Mouse (Mus musculus) neural tube, embryonic 13.5 days (tissue): ENCODE data around the gene Arl15. TPM values are rescaled to one million over a fixed set of nuclear protein-coding genes. Genes with fewer than 3 reads are reported as not detected.

ENCODE experiments used
- ATAC-seq: fragments of 200-750 bp; cut with Nextera tagmentation; 2 replicates; pipeline ENCODE4 v1.8.0; 2017; ENCODE audit warnings: low read depth, mild to moderate bottlenecking, moderate TSS enrichment, moderate library complexity
- H3K27ac ChIP-seq: fragments of 300-500 bp; sonication (generic); replicated peaks from 2 replicates; pipeline ENCODE4 v1.5.1; 2015; ENCODE audit warnings: moderate library complexity, mild to moderate bottlenecking, inconsistent platforms
- H3K27me3 ChIP-seq: fragments of 300-500 bp; sonication (generic); 2 replicates; pipeline ENCODE4 v1.6.1; 2015; ENCODE audit warnings: mild to moderate bottlenecking, inconsistent platforms
- H3K36me3 ChIP-seq: fragments of 300-500 bp; sonication (generic); 2 replicates; pipeline ENCODE4 v1.6.1; 2015; ENCODE audit warnings: mild to moderate bottlenecking, inconsistent platforms
- H3K4me1 ChIP-seq: fragments of 300-500 bp; sonication (generic); replicated peaks from 2 replicates; pipeline ENCODE4 v1.6.1; 2015; ENCODE audit warnings: inconsistent platforms
- H3K4me2 ChIP-seq: fragments of 300-500 bp; sonication (generic); 2 replicates; pipeline ENCODE4 v1.6.1; 2015; ENCODE audit warnings: inconsistent platforms, mild to moderate bottlenecking, moderate library complexity
- H3K4me3 ChIP-seq: fragments of 300-500 bp; sonication (generic); 2 replicates; pipeline ENCODE4 v1.5.1; 2015; ENCODE audit warnings: mild to moderate bottlenecking, inconsistent platforms
- H3K9ac ChIP-seq: fragments of 300-500 bp; sonication (generic); 2 replicates; pipeline ENCODE4 v1.6.1; 2015; ENCODE audit warnings: moderate library complexity, mild to moderate bottlenecking, inconsistent platforms
- H3K9me3 ChIP-seq: fragments of 300-500 bp; sonication (generic); 2 replicates; pipeline ENCODE4 v1.6.1; 2016; ENCODE audit warnings: inconsistent platforms
- WGBS: fragments of 180-500 bp; shearing (Covaris S2); methylation state at CpG from one replicate; pipeline ENCODE4 v1.1.7; 2015; 5-methylcytosine and 5-hydroxymethylcytosine counted together
- polyA plus RNA-seq: library from polyadenylated mRNA; unstranded; fragments of >200 nt; fragmentation: Nextera tagmentation; extraction: Ambion mirVana; gene quantifications from 2 replicates; pipeline ENCODE4 v1.2.1, GENCODE M21; 2015

Arl15 gene
- polyA plus RNA-seq, 1 experiment from 2014 or later: 14.8 TPM

DNA sequence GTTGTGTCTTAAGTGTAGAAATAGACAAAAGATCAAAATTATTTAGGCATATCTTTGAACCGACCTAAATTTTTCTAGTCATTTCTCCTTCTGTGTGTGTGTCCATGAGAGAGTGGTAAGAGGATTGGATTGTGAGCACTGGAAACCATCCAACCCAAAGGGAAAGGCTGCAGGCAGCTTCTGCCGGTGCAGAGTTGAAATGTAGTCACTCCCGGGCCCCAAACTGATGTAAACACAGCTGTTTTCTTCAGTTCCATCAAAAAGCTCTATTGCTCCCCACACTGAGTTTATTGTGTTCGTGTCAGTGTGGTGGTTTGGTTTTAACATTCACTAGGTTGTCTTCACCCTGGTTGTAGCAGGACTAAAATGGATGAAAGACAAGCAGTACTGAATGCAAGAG lies 153.2 kb downstream of the Arl15 start:
- WGBS: 61% methylated on average over 4 of the region's 4 CpGs
- Histone ChIP-seq H3K9ac (no peak overlapping the region), H3K36me3 (no peaks in the 10 kb centered on the region), H3K4me1 (peaks cover 12% of the 10 kb centered on the region; the same call in 1 of the 2 replicates), H3K4me3 (no peak overlapping the region), H3K27me3 (no peaks in the 10 kb centered on the region), H3K4me2 (no peak overlapping the region), H3K9me3 (no peaks in the 10 kb centered on the region), H3K27ac (no peak overlapping the region)
- no peak for ATAC-seq

DNA sequence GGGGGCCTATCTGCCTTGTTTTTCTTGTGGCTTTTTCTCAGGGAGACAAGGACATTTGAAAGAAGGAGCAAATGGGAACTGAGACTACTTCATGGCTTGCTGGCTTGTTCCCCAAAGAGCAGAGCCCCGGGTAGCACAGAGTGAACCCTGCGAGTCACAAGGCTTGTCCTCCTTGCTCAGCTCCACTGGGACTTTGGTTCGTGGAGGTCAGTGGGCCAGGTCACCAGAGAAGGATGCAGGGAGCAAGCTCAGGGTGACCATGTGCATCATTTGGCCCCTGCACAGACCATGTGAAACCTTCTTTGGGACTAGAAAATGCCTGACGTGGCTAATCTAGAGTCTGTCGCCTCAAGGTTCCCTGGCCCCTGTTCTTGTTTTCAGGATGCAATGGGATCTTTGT lies 155.4 kb downstream of the Arl15 start:
- Histone ChIP-seq H3K9ac (no peak overlapping the region), H3K4me2 (no peak overlapping the region), H3K4me3 (no peak overlapping the region), H3K27ac (no peak overlapping the region), H3K36me3 (no peaks in the 10 kb centered on the region), H3K27me3 (no peaks in the 10 kb centered on the region), H3K9me3 (no peaks in the 10 kb centered on the region), H3K4me1 (peaks cover 12% of the 10 kb centered on the region; the same call in 1 of the 2 replicates)
- ATAC-seq: no peak
- 48% methylated on average over 5 of the region's 5 CpGs for WGBS

DNA sequence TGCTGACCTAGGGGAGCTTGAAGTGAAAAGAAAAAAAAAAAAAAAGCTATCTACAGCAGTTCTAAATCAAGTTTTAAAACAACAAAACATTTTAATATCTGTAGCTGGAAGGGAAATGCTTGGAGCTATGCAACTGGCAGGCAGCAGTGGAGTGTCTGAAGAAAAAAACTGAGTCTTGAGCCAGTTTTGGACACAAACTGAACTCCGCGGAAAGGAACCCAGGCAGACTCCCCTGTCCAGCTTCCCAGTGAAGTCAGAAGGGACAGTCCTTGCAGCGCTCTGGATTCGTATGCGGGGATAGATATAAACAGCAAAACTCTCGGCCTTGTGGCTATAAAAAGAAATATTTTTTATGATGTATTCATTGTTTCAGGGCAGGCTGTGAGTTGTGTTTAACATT lies 155.8 kb downstream of the Arl15 start:
- H3K4me2 ChIP-seq: no peak overlapping the region
- no peaks in the 10 kb centered on the region for H3K9me3 ChIP-seq
- 78% methylated on average over 6 of the region's 6 CpGs for WGBS
- peaks cover 12% of the 10 kb centered on the region; the same call in 1 of the 2 replicates for H3K4me1 ChIP-seq
- no peak overlapping the region for H3K4me3 ChIP-seq
- no peak overlapping the region for H3K9ac ChIP-seq
- H3K27ac ChIP-seq: no peak overlapping the region
- ATAC-seq: no peak
- no peaks in the 10 kb centered on the region for H3K27me3 ChIP-seq
- H3K36me3 ChIP-seq: no peaks in the 10 kb centered on the region

- Histone ChIP-seq H3K27me3 (no peaks in the 10 kb centered on the region), H3K4me1 (no peaks in the 10 kb centered on the region), H3K4me3 (no peak overlapping the region), H3K36me3 (no peaks in the 10 kb centered on the region), H3K4me2 (no peak overlapping the region), H3K9me3 (no peaks in the 10 kb centered on the region), H3K27ac (no peak overlapping the region), H3K9ac (no peak overlapping the region)
- ATAC-seq: no peak
- WGBS: 86% methylated on average over 4 of the region's 4 CpGs
Observed at GRCm38 (mm10) chr13:113957438-113957837, 163.1 kb downstream of the Arl15 start.

GRCm38 (mm10) chr13:113964945-113965344 lies 170.6 kb downstream of the Arl15 start:
- no peak overlapping the region for H3K9ac ChIP-seq
- peak; percentile 43; the same call in 1 of the 2 replicates for ATAC-seq
- no peaks in the 10 kb centered on the region for H3K4me1 ChIP-seq
- 86% methylated on average over 9 of the region's 9 CpGs for WGBS
- H3K4me2 ChIP-seq: no peak overlapping the region
- H3K27ac ChIP-seq: no peak overlapping the region
- peaks cover 11% of the 10 kb centered on the region for H3K36me3 ChIP-seq
- no peaks in the 10 kb centered on the region for H3K27me3 ChIP-seq
- no peaks in the 10 kb centered on the region for H3K9me3 ChIP-seq
- H3K4me3 ChIP-seq: no peak overlapping the region

DNA sequence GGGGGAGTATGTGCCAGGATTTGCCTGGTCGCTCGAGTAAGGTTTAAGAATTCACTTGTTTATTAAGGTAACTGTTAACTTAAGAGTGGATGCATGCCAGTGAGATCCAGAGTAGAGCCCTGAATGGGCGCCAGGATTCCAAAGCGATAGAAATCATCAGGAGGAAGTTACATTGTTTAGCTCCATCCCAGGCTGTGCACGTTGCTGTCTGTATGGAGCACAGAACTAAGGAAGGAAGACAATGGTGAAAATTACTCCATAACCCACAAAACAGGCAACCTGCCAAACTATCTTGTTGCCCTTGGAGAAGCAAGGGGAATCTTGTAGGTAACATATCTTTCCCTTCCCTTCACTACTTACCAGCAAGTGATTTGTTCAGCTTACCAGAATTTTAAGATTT lies 176.4 kb downstream of the Arl15 start:
- 70% methylated on average over 5 of the region's 5 CpGs for WGBS
- H3K27ac ChIP-seq: no peak overlapping the region
- H3K9ac ChIP-seq: no peak overlapping the region
- H3K4me1 ChIP-seq: peaks cover 2% of the 10 kb centered on the region
- no peaks in the 10 kb centered on the region for H3K9me3 ChIP-seq
- H3K4me3 ChIP-seq: no peak overlapping the region
- no peak for ATAC-seq
- H3K4me2 ChIP-seq: no peak overlapping the region
- H3K36me3 ChIP-seq: peaks cover 11% of the 10 kb centered on the region
- no peaks in the 10 kb centered on the region for H3K27me3 ChIP-seq

GRCm38 (mm10) chr13:113972401-113972800 lies 178.1 kb downstream of the Arl15 start:
- Histone ChIP-seq H3K27ac (no peak overlapping the region), H3K4me1 (peaks cover 7% of the 10 kb centered on the region), H3K4me3 (no peak overlapping the region), H3K36me3 (peaks cover 11% of the 10 kb centered on the region), H3K9ac (no peak overlapping the region), H3K4me2 (no peak overlapping the region), H3K27me3 (no peaks in the 10 kb centered on the region), H3K9me3 (no peaks in the 10 kb centered on the region)
- WGBS: 90% methylated on average over 7 of the region's 7 CpGs
- no peak for ATAC-seq

DNA sequence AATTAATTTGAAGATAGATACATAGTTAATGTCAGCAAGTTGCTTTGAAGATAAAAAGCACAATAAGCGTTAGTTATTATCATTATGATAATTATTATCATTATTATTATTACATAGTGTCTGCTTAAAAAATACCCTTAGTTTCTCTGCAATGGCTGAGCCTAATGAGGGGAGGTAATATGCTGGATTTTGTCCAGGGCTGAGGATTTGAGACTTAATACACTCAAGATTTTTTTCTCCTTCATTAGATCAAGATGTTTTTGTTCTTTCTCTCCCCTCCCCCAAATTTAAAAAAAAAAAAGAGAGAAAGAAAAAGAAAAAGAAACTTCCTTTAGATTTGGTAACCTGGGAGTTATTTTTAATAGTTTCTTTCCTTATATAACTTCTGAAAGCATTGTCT lies 180.6 kb downstream of the Arl15 start:
- H3K4me1 ChIP-seq: peaks cover 7% of the 10 kb centered on the region
- WGBS: 88% methylated on average over 1 of the region's 1 CpGs
- ATAC-seq: no peak
- H3K36me3 ChIP-seq: no peaks in the 10 kb centered on the region
- H3K9me3 ChIP-seq: no peaks in the 10 kb centered on the region
- H3K27ac ChIP-seq: no peak overlapping the region
- no peak overlapping the region for H3K4me3 ChIP-seq
- H3K4me2 ChIP-seq: no peak overlapping the region
- H3K9ac ChIP-seq: no peak overlapping the region
- no peaks in the 10 kb centered on the region for H3K27me3 ChIP-seq

DNA sequence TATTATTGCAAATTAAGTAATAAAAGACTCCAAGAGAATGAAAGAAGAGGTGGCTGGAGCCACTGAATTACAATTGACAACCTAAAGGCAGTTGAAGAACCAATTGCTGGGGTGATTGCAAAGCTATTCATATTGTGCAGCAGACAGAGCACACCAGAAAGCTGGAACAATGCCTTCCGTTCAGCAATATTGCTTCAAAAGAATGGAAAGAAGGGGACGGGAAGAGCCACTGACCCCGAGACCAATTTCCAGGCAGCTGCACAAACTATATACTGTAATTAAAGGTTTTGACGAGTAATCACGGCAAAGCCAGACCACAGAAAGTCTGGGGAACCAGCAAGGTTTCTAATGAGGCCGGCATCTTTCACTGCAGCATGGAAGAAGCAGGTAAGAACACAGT lies 181.4 kb downstream of the Arl15 start:
- H3K9me3 ChIP-seq: no peaks in the 10 kb centered on the region
- H3K4me3 ChIP-seq: no peak overlapping the region
- 0 out of 2 replicates have a peak, but pooled peaks cover 2% of the 10 kb centered on the region for H3K27me3 ChIP-seq
- no peak for ATAC-seq
- no peak overlapping the region for H3K27ac ChIP-seq
- no peak overlapping the region for H3K4me2 ChIP-seq
- H3K36me3 ChIP-seq: no peaks in the 10 kb centered on the region
- peaks cover 11% of the 10 kb centered on the region for H3K4me1 ChIP-seq
- H3K9ac ChIP-seq: no peak overlapping the region
- 4% methylated on average over 6 of the region's 6 CpGs for WGBS

- H3K4me3 ChIP-seq: no peak overlapping the region
- H3K9ac ChIP-seq: no peak overlapping the region
- no peak for ATAC-seq
- peaks cover 23% of the 10 kb centered on the region for H3K4me1 ChIP-seq
- H3K27ac ChIP-seq: no peak overlapping the region
- WGBS: 96% methylated on average over 4 of the region's 4 CpGs
- H3K36me3 ChIP-seq: no peaks in the 10 kb centered on the region
- H3K27me3 ChIP-seq: 0 out of 2 replicates have a peak, but pooled peaks cover 4% of the 10 kb centered on the region
- H3K4me2 ChIP-seq: no peak overlapping the region
- H3K9me3 ChIP-seq: no peaks in the 10 kb centered on the region
Observed at GRCm38 (mm10) chr13:113976936-113977335, 182.6 kb downstream of the Arl15 start.

- Histone ChIP-seq H3K9ac (no peak overlapping the region), H3K4me3 (no peak overlapping the region), H3K4me2 (peak overlapping the region; percentile 29), H3K4me1 (peaks cover 30% of the 10 kb centered on the region), H3K27ac (no peak overlapping the region), H3K36me3 (no peaks in the 10 kb centered on the region), H3K9me3 (no peaks in the 10 kb centered on the region), H3K27me3 (0 out of 2 replicates have a peak, but pooled peaks cover 4% of the 10 kb centered on the region)
- WGBS: 9% methylated on average over 15 of the region's 15 CpGs
- ATAC-seq: no peak
Observed at GRCm38 (mm10) chr13:113980739-113981460, 186.6 kb downstream of the Arl15 start.

- ATAC-seq: peak; percentile 78; the same call in 1 of the 2 replicates
- WGBS: 8% methylated on average over 9 of the region's 9 CpGs
- H3K9ac ChIP-seq: no peak overlapping the region
- H3K27me3 ChIP-seq: 0 out of 2 replicates have a peak, but pooled peaks cover 4% of the 10 kb centered on the region
- H3K36me3 ChIP-seq: no peaks in the 10 kb centered on the region
- H3K9me3 ChIP-seq: no peaks in the 10 kb centered on the region
- H3K4me1 ChIP-seq: peaks cover 27% of the 10 kb centered on the region
- H3K4me2 ChIP-seq: peak overlapping the region; percentile 29
- no peak overlapping the region for H3K27ac ChIP-seq
- no peak overlapping the region for H3K4me3 ChIP-seq
Observed at GRCm38 (mm10) chr13:113981461-113982000, 187.2 kb downstream of the Arl15 start.
